Mouse (Mus musculus): ENCODE measurements around the gene Dnaja2. TPM values are rescaled to one million over a fixed set of nuclear protein-coding genes. Genes with fewer than 3 reads are reported as not detected.

The Dnaja2 gene
- total RNA-seq, 4 experiments from 2014 or later: 222 to 298 (median 267) TPM

- DNase-seq (ENCODE audit: low spot score): no peak
Measured at GRCm38 (mm10) chr8:85554391-85555180, 558 bp downstream of the Dnaja2 start.

GRCm38 (mm10) chr8:85551934-85552333, 3.2 kb downstream of the Dnaja2 start:
- DNase-seq (ENCODE audit: low spot score): no peak

- no peak for DNase-seq (ENCODE audit: low spot score)
Measured at GRCm38 (mm10) chr8:85536332-85536731, 18.8 kb downstream of the Dnaja2 start.

GRCm38 (mm10) chr8:85534163-85534562, 21.0 kb downstream of the Dnaja2 start:
- DNase-seq (ENCODE audit: low spot score): no peak

- DNase-seq (ENCODE audit: low spot score): no peak
Measured at GRCm38 (mm10) chr8:85533434-85533833, 21.7 kb downstream of the Dnaja2 start.

- no peak for DNase-seq (ENCODE audit: low spot score)
Measured at GRCm38 (mm10) chr8:85532843-85533242, 22.3 kb downstream of the Dnaja2 start.

- DNase-seq (ENCODE audit: low spot score): no peak
Measured at GRCm38 (mm10) chr8:85531471-85531870, 23.7 kb downstream of the Dnaja2 start.

- no peak for DNase-seq (ENCODE audit: low spot score)
Measured at GRCm38 (mm10) chr8:85530717-85531116, 24.4 kb downstream of the Dnaja2 start.

GRCm38 (mm10) chr8:85528959-85529358, 26.2 kb downstream of the Dnaja2 start:
- DNase-seq (ENCODE audit: low spot score): no peak

- peak; percentile 60 for DNase-seq (ENCODE audit: low spot score)
Measured at GRCm38 (mm10) chr8:85526105-85526504, 29.0 kb downstream of the Dnaja2 start.

- DNase-seq (ENCODE audit: low spot score): peak; percentile 48
Measured at GRCm38 (mm10) chr8:85524086-85524485, 31.1 kb downstream of the Dnaja2 start.

- DNase-seq (ENCODE audit: low spot score): peak; percentile 60
Measured at GRCm38 (mm10) chr8:85521332-85521731, 33.8 kb downstream of the Dnaja2 start.

- DNase-seq (ENCODE audit: low spot score): no peak
Measured at GRCm38 (mm10) chr8:85520586-85520985, 34.6 kb downstream of the Dnaja2 start.

GRCm38 (mm10) chr8:85517956-85518355, 37.2 kb downstream of the Dnaja2 start:
- no peak for DNase-seq (ENCODE audit: low spot score)

- DNase-seq (ENCODE audit: low spot score): no peak
Measured at GRCm38 (mm10) chr8:85517336-85517735, 37.8 kb downstream of the Dnaja2 start.

- no peak for DNase-seq (ENCODE audit: low spot score)
Measured at GRCm38 (mm10) chr8:85515391-85515790, 39.8 kb downstream of the Dnaja2 start.

- no peak for DNase-seq (ENCODE audit: low spot score)
Measured at GRCm38 (mm10) chr8:85513283-85513682, 41.9 kb downstream of the Dnaja2 start.

GRCm38 (mm10) chr8:85512234-85512633, 42.9 kb downstream of the Dnaja2 start:
- DNase-seq (ENCODE audit: low spot score): no peak

- no peak for DNase-seq (ENCODE audit: low spot score)
Measured at GRCm38 (mm10) chr8:85508661-85509060, 46.5 kb downstream of the Dnaja2 start.

GRCm38 (mm10) chr8:85506620-85507019, 48.5 kb downstream of the Dnaja2 start:
- no peak for DNase-seq (ENCODE audit: low spot score)

GRCm38 (mm10) chr8:85504704-85505103, 50.4 kb downstream of the Dnaja2 start:
- no peak for DNase-seq (ENCODE audit: low spot score)

GRCm38 (mm10) chr8:85503065-85503464, 52.1 kb downstream of the Dnaja2 start:
- no peak for DNase-seq (ENCODE audit: low spot score)

GRCm38 (mm10) chr8:85502381-85502780, 52.8 kb downstream of the Dnaja2 start:
- DNase-seq (ENCODE audit: low spot score): no peak
